Mouse (Mus musculus): ENCODE measurements around the gene 1700017D01Rik. TPM values are rescaled to one million over a fixed set of nuclear protein-coding genes. Genes with fewer than 3 reads are reported as not detected.
"Not testable (repeated sequence)": the region's sequence is repeated elsewhere in the genome, so short reads cannot be mapped to it uniquely, and the experiment has no call there.

1700017D01Rik gene
- not detected in 2 replicates for total RNA-seq (2015; ENCODE audit: low replicate concordance)
- total RNA-seq (2017; ENCODE audit: low replicate concordance) = 0.14 TPM in 1 of 2 replicates, not detected in the other

DNA sequence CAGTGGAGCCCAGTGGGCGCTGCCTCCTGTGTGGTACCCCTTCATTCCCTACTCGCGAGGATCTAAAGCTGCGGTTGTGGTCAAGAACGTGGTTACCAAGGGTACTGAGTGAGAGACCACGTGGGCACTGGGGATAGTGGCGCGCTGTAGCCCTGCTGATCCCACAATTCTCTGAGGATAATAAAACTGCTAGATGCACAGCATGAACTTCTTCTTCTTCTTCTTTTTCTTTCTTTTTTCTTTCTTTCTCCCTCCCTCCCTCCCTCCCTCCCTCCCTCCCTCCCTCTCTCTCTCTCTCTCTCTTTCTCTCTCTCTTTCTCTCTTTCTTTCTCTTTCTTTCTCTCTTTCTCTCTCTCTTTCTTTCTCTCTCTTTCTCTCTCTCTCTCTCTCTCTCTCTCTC, at the start of gene 1700017D01Rik:
Gene 1700017D01Rik (minus strand): TSS at position 101 of the 400 bp plus-strand sequence.
- ATAC-seq (replicated peaks; ENCODE audit: low FRiP score, poor library complexity, severe bottlenecking) = not testable (repeated sequence)

DNA sequence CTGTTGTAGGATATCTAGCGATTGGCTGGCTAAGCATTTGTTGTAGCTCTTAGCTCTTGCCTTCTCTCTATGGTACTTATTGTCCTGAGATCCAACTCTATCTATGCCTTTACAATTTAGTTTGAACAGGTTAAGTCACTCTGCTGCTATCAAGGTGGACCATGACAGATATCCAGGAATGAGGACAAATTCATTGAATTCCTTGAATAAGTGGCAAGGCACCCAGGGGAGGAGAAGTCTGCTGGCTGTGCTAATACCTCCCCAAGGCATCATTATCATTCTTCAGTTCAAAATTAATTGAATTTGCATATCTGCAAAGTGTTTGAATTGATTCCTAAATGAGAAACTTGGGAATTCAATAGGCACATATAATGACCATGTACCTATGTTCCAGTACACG, 46.8 kb upstream of the 1700017D01Rik start:
- no peak for ATAC-seq (replicated peaks; ENCODE audit: low FRiP score, poor library complexity, severe bottlenecking)

DNA sequence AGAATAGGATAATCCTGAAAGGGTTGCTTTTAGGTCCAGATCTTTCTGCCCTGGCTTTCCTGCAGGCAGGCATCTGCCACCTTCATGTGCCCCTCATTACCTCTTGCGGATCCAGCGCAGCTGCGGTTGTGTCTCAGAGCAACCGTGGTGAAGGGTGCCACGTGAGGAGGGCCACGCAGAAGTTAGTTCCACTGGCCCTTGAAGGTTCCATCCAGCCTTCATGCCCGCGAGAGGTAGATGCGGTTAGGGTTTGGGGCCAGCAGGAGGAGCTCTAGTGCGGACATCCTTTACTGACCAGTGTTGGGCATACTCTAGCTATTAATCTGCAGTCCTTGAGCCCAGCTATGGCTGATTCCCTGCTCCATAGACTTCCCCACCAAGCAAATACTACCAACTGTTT, 34.5 kb upstream of the 1700017D01Rik start, which contains the start of gene 1700025F22Rik:
Gene 1700025F22Rik (minus strand): TSS at position 149 of the 400 bp plus-strand sequence.
- no peak for ATAC-seq (replicated peaks; ENCODE audit: low FRiP score, poor library complexity, severe bottlenecking)

DNA sequence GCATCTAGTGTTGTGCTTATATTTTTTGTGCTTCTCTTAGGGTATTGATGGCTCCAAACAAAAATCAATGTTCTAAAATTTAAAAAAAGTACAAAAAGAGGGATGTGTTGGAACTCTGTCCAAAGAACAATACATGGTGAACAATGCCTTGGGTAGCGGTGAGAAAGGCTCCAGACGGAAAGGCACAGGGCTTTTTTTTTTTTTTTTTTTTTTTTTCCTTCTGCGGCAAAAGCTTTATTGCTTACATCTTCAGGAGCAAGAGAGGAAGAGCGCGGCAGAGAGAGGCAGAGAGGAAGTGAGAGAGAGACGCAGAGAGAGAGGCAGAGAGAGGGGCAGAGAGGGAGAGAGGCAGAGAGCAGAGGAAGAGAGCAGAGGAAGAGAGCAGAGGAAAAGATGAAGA, 27.2 kb upstream of the 1700017D01Rik start:
- not testable (repeated sequence) for ATAC-seq (replicated peaks; ENCODE audit: low FRiP score, poor library complexity, severe bottlenecking)

DNA sequence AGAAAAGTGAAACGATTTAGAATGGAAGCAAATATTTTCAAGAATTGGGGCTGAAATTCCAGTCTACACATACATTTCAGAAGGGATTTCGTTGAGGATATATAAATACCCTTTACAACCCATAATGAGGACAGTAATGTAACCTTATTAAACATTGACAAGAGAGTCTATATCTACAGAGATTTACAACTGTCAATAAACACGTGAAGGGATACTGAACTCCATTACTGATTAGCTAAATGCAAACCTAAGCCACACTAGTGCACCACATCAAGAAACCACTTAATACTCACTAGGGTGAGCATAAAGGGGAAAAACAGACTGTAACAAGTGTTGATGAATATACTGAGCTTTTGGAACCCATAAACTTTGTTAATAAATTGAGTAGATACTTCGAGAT, 4.7 kb upstream of the 1700017D01Rik start:
- ATAC-seq (replicated peaks; ENCODE audit: low FRiP score, poor library complexity, severe bottlenecking) = no peak

DNA sequence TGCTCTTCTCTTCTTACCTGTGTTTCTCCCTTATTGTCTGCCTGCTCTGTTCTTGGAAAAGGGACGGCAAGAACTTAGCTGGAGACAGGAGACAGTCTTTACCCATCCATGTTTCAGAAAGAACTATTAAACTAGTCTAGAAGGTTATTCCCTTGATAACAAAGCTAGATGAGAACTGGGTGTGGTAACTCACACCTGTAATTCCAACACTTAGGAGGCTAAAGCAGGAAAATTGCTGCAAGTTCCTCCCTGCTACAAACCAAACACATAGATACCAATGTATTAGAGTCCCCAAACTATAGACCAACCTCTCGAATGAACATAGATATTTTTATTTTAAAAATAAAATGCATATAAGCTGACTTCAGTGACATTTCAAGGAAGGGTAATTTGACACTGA, 4.2 kb upstream of the 1700017D01Rik start:
- ATAC-seq (replicated peaks; ENCODE audit: low FRiP score, poor library complexity, severe bottlenecking) = no peak

DNA sequence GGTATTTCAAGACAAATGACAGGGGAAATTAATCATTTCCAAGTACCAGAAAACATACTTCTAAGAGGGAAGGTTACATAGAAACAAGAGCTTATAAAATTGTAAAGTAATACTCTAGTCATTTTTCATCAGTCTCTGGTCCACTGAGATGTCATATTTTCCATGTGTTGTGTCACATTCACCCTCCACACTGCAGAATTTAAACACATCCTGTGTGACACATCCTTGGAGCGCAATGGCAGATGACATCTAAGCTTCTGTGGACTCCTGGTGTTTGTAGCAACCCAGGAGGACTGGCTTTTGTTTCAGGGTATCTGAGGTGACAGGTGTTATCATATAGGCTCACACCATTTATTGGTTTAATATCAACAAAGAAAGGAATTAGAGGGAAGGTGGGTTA, 974 bp downstream of the 1700017D01Rik start:
- ATAC-seq (replicated peaks; ENCODE audit: low FRiP score, poor library complexity, severe bottlenecking) = no peak

DNA sequence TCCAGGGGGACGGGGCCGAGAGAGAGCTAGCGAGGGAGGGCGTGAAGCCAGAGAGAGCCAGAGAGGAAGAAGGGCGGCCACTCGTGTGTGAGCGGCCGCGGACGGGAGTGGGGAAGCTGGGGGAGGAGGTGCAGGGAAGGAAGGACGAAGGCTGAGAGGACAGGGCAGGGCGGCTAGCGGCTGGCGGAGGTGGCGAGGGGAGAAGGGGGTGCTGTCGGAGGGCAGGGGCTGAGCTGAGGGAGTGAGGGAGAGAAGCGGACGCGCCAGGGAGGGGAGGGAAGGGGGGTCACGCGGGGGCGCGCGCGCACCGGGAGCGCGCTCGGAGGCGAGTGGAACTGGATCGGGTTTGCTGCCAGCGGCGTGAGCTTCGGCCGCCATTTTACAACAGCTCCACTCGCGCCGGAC, 9.7 kb downstream of the 1700017D01Rik start:
- peak; percentile 92 for ATAC-seq (replicated peaks; ENCODE audit: low FRiP score, poor library complexity, severe bottlenecking)

DNA sequence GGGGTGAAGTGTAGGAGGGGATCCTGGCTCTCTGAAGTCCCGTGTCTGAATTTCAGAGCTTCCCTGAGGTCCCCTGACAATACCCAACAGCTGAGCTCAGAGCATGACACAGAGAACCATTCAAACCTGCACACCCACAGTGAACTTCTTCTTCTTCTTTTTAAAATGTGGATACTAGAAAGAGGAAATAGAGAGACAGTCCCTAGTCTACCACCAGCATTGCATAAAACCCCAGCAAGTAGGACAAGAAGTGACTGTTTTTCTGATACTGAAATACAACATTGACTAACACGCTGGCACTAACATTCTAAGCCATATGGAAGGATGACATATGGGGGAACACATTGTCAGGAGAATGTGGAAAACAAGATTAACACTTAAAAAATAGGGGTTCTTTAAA, 11.3 kb downstream of the 1700017D01Rik start:
- no peak for ATAC-seq (replicated peaks; ENCODE audit: low FRiP score, poor library complexity, severe bottlenecking)

DNA sequence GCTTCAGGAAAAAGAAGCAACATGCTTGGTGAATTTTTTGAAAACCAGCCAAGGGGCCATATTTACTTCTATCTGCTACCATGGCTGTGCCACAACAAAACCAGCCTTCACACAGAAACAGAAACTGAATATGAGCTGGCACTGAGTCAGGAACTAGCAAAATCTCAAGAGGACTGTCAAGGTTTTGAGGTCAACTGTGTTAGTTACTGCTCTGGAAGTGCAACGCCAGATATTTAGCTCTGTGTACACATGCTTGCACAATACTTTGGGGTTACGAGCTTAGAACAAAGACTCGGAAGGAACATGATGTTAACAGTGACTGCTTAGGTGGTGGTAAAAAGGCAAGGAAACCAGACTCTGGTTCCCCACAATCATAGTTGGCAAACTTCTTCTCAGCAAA, 22.9 kb downstream of the 1700017D01Rik start:
- ATAC-seq (replicated peaks; ENCODE audit: low FRiP score, poor library complexity, severe bottlenecking) = no peak

DNA sequence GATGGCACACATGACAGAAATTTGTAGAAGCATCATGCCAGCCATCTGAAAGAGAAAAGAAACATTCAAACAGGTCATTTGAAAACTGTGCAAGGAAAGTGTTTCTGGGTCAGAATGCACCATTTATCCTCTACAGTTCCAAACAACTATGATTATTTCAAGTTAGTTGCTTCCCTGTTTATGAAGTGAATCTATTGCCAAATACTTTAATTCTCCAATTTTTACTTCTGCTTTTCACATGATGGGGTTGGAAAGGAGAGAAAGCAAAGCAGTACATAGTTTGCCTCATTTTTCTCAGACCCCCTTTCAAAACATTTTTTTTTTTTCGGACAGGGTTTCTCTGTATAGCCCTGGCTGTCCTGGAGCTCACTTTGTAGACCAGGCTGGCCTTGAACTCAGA, 28.8 kb downstream of the 1700017D01Rik start:
- ATAC-seq (replicated peaks; ENCODE audit: low FRiP score, poor library complexity, severe bottlenecking) = no peak

DNA sequence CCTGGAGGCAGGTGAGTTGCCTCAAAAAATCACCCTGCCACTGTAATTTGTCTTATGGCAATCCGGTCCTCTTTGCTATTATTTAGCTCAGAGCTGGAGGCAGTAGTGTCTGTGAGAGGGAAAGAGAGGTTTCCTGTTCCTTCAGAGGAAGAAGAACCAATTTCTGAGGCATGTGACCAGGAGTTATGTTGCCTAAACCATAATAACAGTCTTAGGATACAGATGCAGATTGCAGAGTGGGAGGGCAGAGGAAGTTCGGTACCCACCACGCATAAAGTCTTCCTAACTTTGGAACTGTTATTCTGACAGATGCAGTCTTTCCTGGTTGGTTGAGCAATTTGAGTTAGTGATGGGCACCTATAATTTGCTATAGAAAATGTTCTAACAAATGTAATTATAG, 32.3 kb downstream of the 1700017D01Rik start:
- no peak for ATAC-seq (replicated peaks; ENCODE audit: low FRiP score, poor library complexity, severe bottlenecking)

DNA sequence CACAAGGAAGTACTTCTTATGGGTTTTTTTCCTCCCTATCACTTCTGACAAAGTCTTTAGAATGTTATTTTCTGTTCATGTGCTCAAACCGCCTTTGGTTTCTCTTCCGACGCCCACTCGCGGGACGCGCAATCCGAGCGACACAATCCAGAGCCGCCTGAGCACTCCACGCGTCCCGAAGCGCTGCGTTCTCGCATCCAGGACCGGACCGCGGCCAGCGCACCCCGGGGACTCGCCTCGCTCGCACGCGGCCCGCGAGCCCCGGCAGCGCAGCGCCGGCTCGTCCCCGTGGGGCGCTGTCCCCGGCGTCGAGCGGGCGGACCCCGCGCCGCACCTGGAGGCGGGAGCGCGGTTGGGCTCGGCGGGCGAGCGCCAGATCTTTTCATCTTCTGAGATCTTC, 38.5 kb downstream of the 1700017D01Rik start:
- not testable (repeated sequence) for ATAC-seq (replicated peaks; ENCODE audit: low FRiP score, poor library complexity, severe bottlenecking)

DNA sequence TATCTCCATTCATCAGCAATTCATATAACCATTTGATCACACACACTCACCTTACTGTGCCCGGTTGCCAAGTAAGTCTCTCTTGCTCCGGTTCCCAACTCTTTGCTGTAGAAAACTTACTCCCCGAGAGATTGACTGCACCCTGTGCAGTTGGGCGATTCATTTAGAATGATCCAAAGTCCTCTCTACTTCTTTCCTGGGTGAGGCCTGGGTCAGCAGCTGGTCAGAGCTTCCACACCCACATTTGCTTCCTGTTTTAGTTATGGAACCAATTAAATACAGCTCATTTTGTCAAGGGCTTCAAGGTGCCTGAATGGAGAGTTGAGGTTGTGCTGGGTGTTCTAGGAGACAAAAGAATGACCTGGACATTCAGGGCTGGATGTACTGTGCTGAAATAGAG, 49.7 kb downstream of the 1700017D01Rik start, which contains the start of gene Ms4a8a:
Gene Ms4a8a (minus strand): TSS at position 169 of the 400 bp plus-strand sequence.
- ATAC-seq (replicated peaks; ENCODE audit: low FRiP score, poor library complexity, severe bottlenecking) = no peak

DNA sequence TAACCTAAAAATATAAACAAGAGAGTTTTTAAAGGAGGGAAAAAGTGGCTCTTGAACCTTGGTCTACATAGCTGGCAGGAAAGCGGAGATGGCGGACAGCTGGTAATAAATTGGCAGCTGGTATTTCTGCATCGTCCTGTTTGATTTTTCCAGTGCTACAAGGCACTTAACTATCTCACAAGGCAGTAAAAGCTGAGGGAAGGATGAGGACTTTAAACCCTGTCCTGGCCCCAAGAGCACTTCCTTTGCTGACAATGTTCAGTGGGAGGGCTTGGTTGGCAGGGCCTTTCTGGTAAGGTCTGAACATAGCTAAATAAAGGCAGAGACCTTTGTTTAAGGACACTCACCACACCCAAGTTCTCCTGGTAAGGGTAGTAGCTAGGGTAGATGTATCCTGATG, 60.3 kb downstream of the 1700017D01Rik start:
- no peak for ATAC-seq (replicated peaks; ENCODE audit: low FRiP score, poor library complexity, severe bottlenecking)

DNA sequence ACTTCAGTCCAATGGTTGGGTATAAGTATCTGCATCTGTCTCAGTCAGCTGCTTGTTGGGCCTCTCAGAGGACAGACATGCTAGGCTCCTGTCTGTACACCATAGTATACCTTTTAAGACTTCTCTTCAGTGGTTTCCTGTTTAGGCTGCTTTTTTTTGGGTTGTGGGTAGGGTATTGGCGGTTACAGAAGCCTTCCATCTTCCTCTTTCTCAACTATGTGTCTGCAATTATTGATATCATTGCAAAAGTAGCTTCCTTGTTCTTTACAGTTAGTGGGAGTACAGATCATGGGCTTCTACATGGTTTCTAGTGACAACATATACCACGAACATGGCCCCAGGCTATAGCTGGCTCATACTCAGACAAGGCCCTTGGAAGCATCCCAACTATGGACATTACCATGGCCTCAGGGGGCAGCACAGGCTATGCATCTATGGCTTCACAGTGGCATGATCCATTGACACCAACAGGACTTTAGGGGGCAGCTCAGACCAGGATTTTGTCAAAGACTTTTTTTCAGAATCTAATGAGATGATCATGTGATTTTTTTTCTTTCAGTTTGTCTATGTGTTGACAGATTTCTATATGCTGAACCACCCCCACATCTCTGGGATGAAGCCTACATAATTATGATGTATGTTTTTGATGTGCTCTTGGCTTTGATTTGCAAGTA, 65.3 kb downstream of the 1700017D01Rik start:
- ATAC-seq (replicated peaks; ENCODE audit: low FRiP score, poor library complexity, severe bottlenecking) = no peak

DNA sequence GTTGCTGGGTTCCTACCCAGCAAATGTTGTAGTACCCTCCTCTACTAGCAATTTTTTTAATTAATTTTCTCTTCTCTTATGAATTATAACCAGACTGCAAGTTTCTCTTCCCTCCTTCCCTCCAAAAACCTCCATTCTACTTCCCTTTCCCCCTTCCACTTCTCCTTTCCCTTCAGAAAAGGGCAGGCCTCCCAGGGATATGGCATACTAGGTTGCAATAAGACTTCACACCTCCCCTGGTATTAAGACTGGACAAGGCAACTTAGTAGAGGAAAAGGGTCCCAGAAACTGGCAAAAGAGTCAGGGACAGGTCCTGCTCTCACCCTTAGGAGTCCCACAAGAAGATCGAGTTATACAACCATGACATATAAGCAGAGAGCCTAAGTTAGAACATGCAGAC, 69.8 kb downstream of the 1700017D01Rik start:
- no peak for ATAC-seq (replicated peaks; ENCODE audit: low FRiP score, poor library complexity, severe bottlenecking)

DNA sequence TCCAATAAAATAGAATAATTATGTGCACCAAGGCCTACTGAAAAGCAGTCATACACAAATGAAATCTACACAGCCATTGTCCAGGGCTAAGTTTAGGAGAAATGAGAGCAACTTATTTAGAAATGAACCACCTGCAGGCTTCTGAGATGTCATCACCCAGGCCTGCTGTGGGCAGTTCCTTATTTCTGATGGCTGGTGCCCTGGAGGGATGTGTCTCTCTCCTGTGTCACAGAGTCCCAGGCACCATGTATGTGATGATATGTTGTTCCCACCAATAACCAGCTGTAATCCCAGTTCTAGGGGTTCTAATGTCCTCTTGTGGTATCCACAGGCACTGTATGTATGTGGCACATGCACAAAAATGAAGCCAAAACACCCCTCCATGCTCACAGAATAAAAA, 70.7 kb downstream of the 1700017D01Rik start:
- ATAC-seq (replicated peaks; ENCODE audit: low FRiP score, poor library complexity, severe bottlenecking) = no peak

DNA sequence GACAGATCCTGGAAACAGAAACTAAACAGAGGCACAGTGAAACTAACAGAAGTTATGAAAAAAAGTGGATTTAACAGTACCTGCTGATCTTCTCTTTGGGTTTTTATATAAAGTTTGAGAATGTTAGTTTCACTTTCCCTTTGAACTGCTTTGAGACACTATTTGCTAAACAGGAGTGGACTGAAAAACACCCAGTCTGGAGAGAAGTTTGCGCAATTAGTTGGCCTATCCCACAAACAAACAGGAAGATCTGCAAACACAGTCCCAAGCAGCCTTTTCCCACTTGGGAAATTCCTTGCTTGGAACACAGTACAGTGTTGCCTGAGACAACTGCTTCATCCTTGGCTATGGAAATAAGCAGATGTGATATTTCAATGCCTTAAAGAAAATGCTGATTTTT, 75.0 kb downstream of the 1700017D01Rik start:
- ATAC-seq (replicated peaks; ENCODE audit: low FRiP score, poor library complexity, severe bottlenecking) = not testable (repeated sequence)

DNA sequence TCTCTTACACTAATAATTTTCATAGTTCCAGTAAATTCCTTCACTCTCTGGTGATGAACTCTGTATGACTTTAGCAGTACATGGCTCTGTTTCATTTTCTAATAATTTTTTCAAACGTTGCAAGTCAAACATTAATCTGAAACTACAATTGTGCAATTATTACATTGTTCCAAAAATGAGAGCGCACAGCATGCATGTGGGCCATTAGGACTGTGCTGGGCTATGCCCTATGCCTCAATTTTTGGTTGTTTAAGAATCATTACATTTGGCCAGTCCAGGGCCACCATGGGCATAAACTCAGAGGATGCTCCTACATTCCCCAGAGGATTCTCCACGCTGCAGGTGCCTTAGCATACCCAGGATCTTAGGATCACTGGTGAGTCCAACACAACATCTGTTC, 77.4 kb downstream of the 1700017D01Rik start:
- no peak for ATAC-seq (replicated peaks; ENCODE audit: low FRiP score, poor library complexity, severe bottlenecking)

DNA sequence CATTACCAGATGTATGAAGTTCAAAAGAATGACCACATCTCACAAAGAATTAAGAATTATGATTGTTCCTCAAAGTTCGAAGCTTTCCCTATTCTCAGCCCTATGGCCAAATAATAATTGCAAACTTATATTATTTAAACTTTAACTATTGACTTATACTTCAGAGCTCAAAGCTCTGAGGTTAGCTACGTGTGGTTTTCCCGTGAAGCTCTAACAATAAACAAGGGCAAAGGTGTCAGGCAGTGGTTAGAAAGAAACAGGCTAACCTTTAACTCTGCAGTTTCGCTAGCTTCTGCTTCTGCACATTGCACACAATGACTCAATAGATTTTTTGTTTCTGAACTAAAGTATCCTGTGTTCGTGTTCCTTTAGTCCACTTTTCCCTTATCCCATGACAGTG, 77.8 kb downstream of the 1700017D01Rik start:
- no peak for ATAC-seq (replicated peaks; ENCODE audit: low FRiP score, poor library complexity, severe bottlenecking)

DNA sequence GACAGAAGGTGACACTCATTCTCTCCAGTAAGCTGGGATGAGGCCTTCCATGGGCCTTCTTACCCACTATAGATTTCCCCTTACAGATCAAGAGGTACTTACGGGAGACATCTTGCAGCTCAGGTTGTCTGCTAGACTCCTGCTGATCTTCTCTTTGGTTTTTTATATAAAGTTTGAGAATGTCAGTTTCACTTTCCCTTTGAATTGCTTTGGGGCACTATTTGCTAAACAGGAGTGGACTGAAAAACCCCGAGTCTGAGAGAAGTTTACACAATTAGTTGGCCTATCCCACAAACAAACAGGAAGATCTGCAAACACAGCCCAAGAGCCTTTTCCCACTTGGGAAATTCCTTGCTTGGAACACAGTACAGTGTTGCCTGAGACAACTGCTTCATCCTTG, 80.4 kb downstream of the 1700017D01Rik start:
- no peak for ATAC-seq (replicated peaks; ENCODE audit: low FRiP score, poor library complexity, severe bottlenecking)
